Mouse (Mus musculus) brain, adult 2 months (tissue): ENCODE measurements at regions not wholly inside any gene's neighbourhood (a gene's known extent, or its start where the extent isn't known, plus 50 kb on each side); places are given as distances from the start of the nearest gene placed in this dataset.

ENCODE experiments used
- DNase-seq: peaks from one replicate; pipeline ENCODE4 v3.0.0; 2011; ENCODE audit warnings: low read depth, low spot score

GRCm38 (mm10) chrX:118599316-118599715 lies 118.8 kb upstream of the Tgif2lx1 start:
- peak; percentile 1 for DNase-seq

GRCm38 (mm10) chrX:118596346-118596622 lies 115.7 kb upstream of the Tgif2lx1 start:
- DNase-seq: no peak

GRCm38 (mm10) chrX:118595504-118596345 lies 115.2 kb upstream of the Tgif2lx1 start:
- no peak for DNase-seq
